Mouse (Mus musculus): Measurements from ENCODE around the gene Brd4. TPM values are rescaled to one million over a fixed set of nuclear protein-coding genes. Genes with fewer than 3 reads are reported as not detected.

Gene Brd4
- polyA plus RNA-seq, 2 experiments, result 15.0 to 26.4 TPM

GRCm38 (mm10) chr17:32262831-32263559 lies 21.5 kb downstream of the Brd4 start:
- no peaks in the 10 kb centered on the region for H3K27me3 ChIP-seq (ENCODE audit: control insufficient read depth, insufficient read depth, low read length)
- H3K9me3 ChIP-seq (ENCODE audit: control insufficient read depth, low read length), result no peaks in the 10 kb centered on the region
- no peak for DNase-seq (ENCODE audit: low read depth in 3 of 3, low spot score in 3 of 3)
- ATAC-seq (ENCODE audit: insufficient read depth), result no peak
- TF ChIP-seq CTCF (IDR thresholded peaks at IDR 0.05; ENCODE audit: low read depth), result no peak
- TF ChIP-seq EP300 (IDR thresholded peaks at IDR 0.05; ENCODE audit: low read depth), result no peak
- WGBS (ENCODE audit: insufficient replicate concordance), result 86% methylated on average over 8 of the region's 8 CpGs
- H3K4me3 ChIP-seq (ENCODE audit: insufficient read depth in 1 of 2, low read depth in 2 of 2, low read length in 2 of 2), result no peak overlapping the region
- no peak overlapping the region for H3K9ac ChIP-seq (replicated peaks)
- H3K4me1 ChIP-seq (replicated peaks; ENCODE audit: control insufficient read depth in 2 of 2, insufficient read depth in 2 of 2, low read length in 1 of 2), result peaks cover 8 to 10% of the 10 kb centered on the region in 2 experiments
- no peak overlapping the region for H3K27ac ChIP-seq
- no peak overlapping the region for H3K4me2 ChIP-seq (ENCODE audit: low read depth)
- no peaks in the 10 kb centered on the region for H3K36me3 ChIP-seq (replicated peaks; ENCODE audit: control insufficient read depth, insufficient read depth, low read depth)

- Histone ChIP-seq H3K9me3 (ENCODE audit: control insufficient read depth, low read length) (no peaks in the 10 kb centered on the region), H3K4me3 (ENCODE audit: insufficient read depth in 1 of 2, low read depth in 2 of 2, low read length in 2 of 2) (no peak overlapping the region), H3K4me2 (ENCODE audit: low read depth) (no peak overlapping the region; the same call in 1 of the 2 replicates), H3K27me3 (ENCODE audit: control insufficient read depth, insufficient read depth, low read length) (no peaks in the 10 kb centered on the region), H3K36me3 (replicated peaks; ENCODE audit: control insufficient read depth, insufficient read depth, low read depth) (no peaks in the 10 kb centered on the region), H3K9ac (replicated peaks) (no peak overlapping the region; the same call in 1 of the 2 replicates), H3K27ac (no peak overlapping the region), H3K4me1 (replicated peaks; ENCODE audit: control insufficient read depth in 2 of 2, insufficient read depth in 2 of 2, low read length in 1 of 2) (peaks cover 10 to 14% of the 10 kb centered on the region in 2 experiments)
- WGBS (ENCODE audit: insufficient replicate concordance), result 62% methylated on average over 2 of the region's 2 CpGs
- no peak for TF ChIP-seq EP300 (IDR thresholded peaks at IDR 0.05; ENCODE audit: low read depth)
- peak; percentile 45; the same call in 1 of the 2 replicates for TF ChIP-seq CTCF (IDR thresholded peaks at IDR 0.05; ENCODE audit: low read depth)
- DNase-seq (ENCODE audit: low read depth in 3 of 3, low spot score in 3 of 3), result no peak
- no peak for ATAC-seq (ENCODE audit: insufficient read depth)
Measured at GRCm38 (mm10) chr17:32258869-32259268, 25.7 kb downstream of the Brd4 start.

- H3K4me1 ChIP-seq (replicated peaks; ENCODE audit: control insufficient read depth in 2 of 2, insufficient read depth in 2 of 2, low read length in 1 of 2), result peaks cover 10 to 16% of the 10 kb centered on the region in 2 experiments
- H3K36me3 ChIP-seq (replicated peaks; ENCODE audit: control insufficient read depth, insufficient read depth, low read depth), result no peaks in the 10 kb centered on the region
- H3K27ac ChIP-seq, result no peak overlapping the region
- peak overlapping the region; percentile 25; the same call in 1 of the 2 replicates for H3K4me2 ChIP-seq (ENCODE audit: low read depth)
- DNase-seq (ENCODE audit: low read depth in 3 of 3, low spot score in 3 of 3), result no peak
- no peak overlapping the region for H3K4me3 ChIP-seq (ENCODE audit: insufficient read depth in 1 of 2, low read depth in 2 of 2, low read length in 2 of 2)
- no peaks in the 10 kb centered on the region for H3K27me3 ChIP-seq (ENCODE audit: control insufficient read depth, insufficient read depth, low read length)
- 5% methylated on average over 6 of the region's 6 CpGs for WGBS (ENCODE audit: insufficient replicate concordance)
- H3K9ac ChIP-seq (replicated peaks), result peak overlapping the region; percentile 38
- H3K9me3 ChIP-seq (ENCODE audit: control insufficient read depth, low read length), result no peaks in the 10 kb centered on the region
- ATAC-seq (ENCODE audit: insufficient read depth), result peak; percentile 35; the same call in 1 of the 2 replicates
- no peak for TF ChIP-seq CTCF (IDR thresholded peaks at IDR 0.05; ENCODE audit: low read depth)
- no peak for TF ChIP-seq EP300 (IDR thresholded peaks at IDR 0.05; ENCODE audit: low read depth)
Measured at GRCm38 (mm10) chr17:32257944-32258343, 26.6 kb downstream of the Brd4 start.

DNA sequence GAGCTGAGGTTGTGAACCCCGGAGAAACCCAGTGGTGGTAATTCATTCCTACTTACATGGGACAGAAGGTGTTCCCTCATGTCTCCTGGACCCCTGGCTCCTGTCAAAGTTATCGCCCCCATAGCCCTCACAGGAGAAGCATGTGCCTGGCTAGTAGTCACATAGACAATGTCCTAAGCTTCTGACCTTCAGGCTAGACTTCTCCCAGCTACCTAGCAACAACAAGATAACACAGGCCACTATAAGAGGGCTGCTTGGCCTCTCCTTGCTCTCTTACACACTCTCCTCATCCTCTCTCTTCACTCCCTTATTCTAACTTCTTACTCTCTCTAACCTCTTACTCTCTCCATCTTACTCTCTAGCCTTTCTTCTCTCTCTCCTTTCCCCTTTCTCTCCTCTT lies 27.1 kb downstream of the Brd4 start:
- Histone ChIP-seq H3K4me3 (ENCODE audit: insufficient read depth in 1 of 2, low read depth in 2 of 2, low read length in 2 of 2) (no peak overlapping the region), H3K27ac (no peak overlapping the region), H3K4me1 (replicated peaks; ENCODE audit: control insufficient read depth in 2 of 2, insufficient read depth in 2 of 2, low read length in 1 of 2) (peaks cover 10 to 16% of the 10 kb centered on the region in 2 experiments), H3K36me3 (replicated peaks; ENCODE audit: control insufficient read depth, insufficient read depth, low read depth) (no peaks in the 10 kb centered on the region), H3K9ac (replicated peaks) (no peak overlapping the region), H3K27me3 (ENCODE audit: control insufficient read depth, insufficient read depth, low read length) (no peaks in the 10 kb centered on the region), H3K4me2 (ENCODE audit: low read depth) (no peak overlapping the region), H3K9me3 (ENCODE audit: control insufficient read depth, low read length) (no peaks in the 10 kb centered on the region)
- DNase-seq (ENCODE audit: low read depth in 3 of 3, low spot score in 3 of 3) (no peak), ATAC-seq (ENCODE audit: insufficient read depth) (no peak)
- TF ChIP-seq EP300 (IDR thresholded peaks at IDR 0.05; ENCODE audit: low read depth) (no peak), CTCF (IDR thresholded peaks at IDR 0.05; ENCODE audit: low read depth) (no peak)
- 58% methylated on average over 2 of the region's 2 CpGs for WGBS (ENCODE audit: insufficient replicate concordance)

GRCm38 (mm10) chr17:32256896-32257295 lies 27.6 kb downstream of the Brd4 start:
- Histone ChIP-seq H3K36me3 (replicated peaks; ENCODE audit: control insufficient read depth, insufficient read depth, low read depth) (no peaks in the 10 kb centered on the region; the same call in 1 of the 2 replicates), H3K4me3 (ENCODE audit: insufficient read depth in 1 of 2, low read depth in 2 of 2, low read length in 2 of 2) (no peak overlapping the region), H3K4me1 (replicated peaks; ENCODE audit: control insufficient read depth in 2 of 2, insufficient read depth in 2 of 2, low read length in 1 of 2) (peaks cover 10 to 16% of the 10 kb centered on the region in 2 experiments), H3K27me3 (ENCODE audit: control insufficient read depth, insufficient read depth, low read length) (no peaks in the 10 kb centered on the region), H3K27ac (no peak overlapping the region), H3K9me3 (ENCODE audit: control insufficient read depth, low read length) (no peaks in the 10 kb centered on the region), H3K9ac (replicated peaks) (no peak overlapping the region), H3K4me2 (ENCODE audit: low read depth) (no peak overlapping the region)
- TF ChIP-seq CTCF (IDR thresholded peaks at IDR 0.05; ENCODE audit: low read depth), result no peak
- TF ChIP-seq EP300 (IDR thresholded peaks at IDR 0.05; ENCODE audit: low read depth), result no peak
- 66% methylated on average over 2 of the region's 2 CpGs for WGBS (ENCODE audit: insufficient replicate concordance)
- DNase-seq (ENCODE audit: low read depth in 3 of 3, low spot score in 3 of 3) (no peak), ATAC-seq (ENCODE audit: insufficient read depth) (no peak)
